Mouse (Mus musculus) lung, adult 2 months (tissue): ENCODE data around the gene Ptprg. TPM values are rescaled to one million over a fixed set of nuclear protein-coding genes. Genes with fewer than 3 reads are reported as not detected.

Source experiments
- DNase-seq: peaks from one replicate; pipeline ENCODE4 v3.0.0; 2022
- H3K4me1 ChIP-seq: fragments of 200-500 bp; 2 replicates; pipeline ENCODE4 v1.6.1; 2011; ENCODE audit warnings: low read length; ENCODE audit not compliant: control insufficient read depth, insufficient read depth
- H3K4me3 ChIP-seq: fragments of 200-500 bp; replicated peaks from 2 replicates; pipeline ENCODE3; 2011; ENCODE audit warnings: low read depth, mild to moderate bottlenecking, control low read depth, low read length; ENCODE audit errors: extremely low read depth
- CTCF ChIP-seq: fragments of 200-500 bp; IDR thresholded peaks from 2 replicates; pipeline ENCODE4 v1.5.1; 2011; ENCODE audit warnings: mild to moderate bottlenecking, low read length, control low read depth; ENCODE audit not compliant: insufficient read depth
- POLR2A ChIP-seq: fragments of 200-500 bp; IDR thresholded peaks from 2 replicates; pipeline ENCODE4 v1.6.1; 2011; ENCODE audit warnings: low read depth, mild to moderate bottlenecking, control low read depth, low read length, borderline replicate concordance; ENCODE audit errors: extremely low read depth
- WGBS: fragments of 180-500 bp; shearing (Covaris S2); methylation state at CpG from one replicate; pipeline ENCODE4 v1.1.7; 2018; 5-methylcytosine and 5-hydroxymethylcytosine counted together
- polyA plus RNA-seq: library from polyadenylated mRNA; depleted of rRNA; stranded (reverse); fragments of >200 nt; gene quantifications from 2 replicates; pipeline ENCODE4 v1.2.3, GENCODE M21; 2012

Ptprg gene
- polyA plus RNA-seq, 1 experiment = 79.9 TPM

GRCm38 (mm10) chr14:11712146-11712545 is 158.8 kb downstream of the Ptprg start:
- DNase-seq = no peak
- Histone ChIP-seq H3K4me1 (no peaks in the 10 kb centered on the region), H3K4me3 (no peak overlapping the region)
- 93% methylated on average over 6 of the region's 6 CpGs for WGBS
- TF ChIP-seq POLR2A = no peak
- no peak for TF ChIP-seq CTCF

- 70% methylated on average over 3 of the region's 3 CpGs for whole genome bisulfite sequencing
- Histone ChIP-seq H3K4me1 (no peaks in the 10 kb centered on the region; the same call in 1 of the 2 replicates), H3K4me3 (no peak overlapping the region)
- TF ChIP-seq POLR2A = no peak
- no peak for TF ChIP-seq CTCF
- no peak for DNase-seq
Measured at GRCm38 (mm10) chr14:11716230-11716629, 162.9 kb downstream of the Ptprg start.

- TF ChIP-seq CTCF (no peak), POLR2A (no peak)
- Histone ChIP-seq H3K4me1 (no peaks in the 10 kb centered on the region; the same call in 1 of the 2 replicates), H3K4me3 (no peak overlapping the region)
- 83% methylated on average over 4 of the region's 4 CpGs for WGBS
- no peak for DNase-seq
Measured at GRCm38 (mm10) chr14:11718201-11718600, 164.9 kb downstream of the Ptprg start.

- 53% methylated on average over 7 of the region's 7 CpGs for WGBS
- TF ChIP-seq POLR2A = no peak
- TF ChIP-seq CTCF = no peak
- no peak overlapping the region for H3K4me3 ChIP-seq
- no peaks in the 10 kb centered on the region; the same call in 1 of the 2 replicates for H3K4me1 ChIP-seq
- no peak for DNase-seq
Measured at GRCm38 (mm10) chr14:11719259-11719658, 165.9 kb downstream of the Ptprg start.

- DNase-seq = no peak
- TF ChIP-seq CTCF (no peak), POLR2A (no peak)
- WGBS = 82% methylated on average over 5 of the region's 5 CpGs
- H3K4me3 ChIP-seq = no peak overlapping the region
- no peaks in the 10 kb centered on the region; the same call in 1 of the 2 replicates for H3K4me1 ChIP-seq
Measured at GRCm38 (mm10) chr14:11722101-11722500, 168.8 kb downstream of the Ptprg start.

- no peaks in the 10 kb centered on the region for H3K4me1 ChIP-seq
- WGBS = 89% methylated on average over 7 of the region's 7 CpGs
- H3K4me3 ChIP-seq = no peak overlapping the region
- TF ChIP-seq CTCF (no peak), POLR2A (no peak)
- DNase-seq = no peak
Measured at GRCm38 (mm10) chr14:11723876-11724275, 170.5 kb downstream of the Ptprg start.

GRCm38 (mm10) chr14:11731223-11731920 is 178.0 kb downstream of the Ptprg start:
- 21% methylated on average over 7 of the region's 7 CpGs for WGBS
- no peak overlapping the region for H3K4me3 ChIP-seq
- H3K4me1 ChIP-seq = peaks cover 5% of the 10 kb centered on the region
- DNase-seq = no peak
- TF ChIP-seq POLR2A (no peak), CTCF (no peak)

- no peak for TF ChIP-seq POLR2A
- TF ChIP-seq CTCF = no peak
- Histone ChIP-seq H3K4me1 (peaks cover 5% of the 10 kb centered on the region), H3K4me3 (no peak overlapping the region)
- no peak for DNase-seq
Measured at GRCm38 (mm10) chr14:11732376-11732775, 179.0 kb downstream of the Ptprg start.

GRCm38 (mm10) chr14:11743726-11744125 is 190.4 kb downstream of the Ptprg start:
- WGBS = 88% methylated on average over 1 of the region's 1 CpGs
- Histone ChIP-seq H3K4me3 (no peak overlapping the region), H3K4me1 (peaks cover 2% of the 10 kb centered on the region; the same call in 1 of the 2 replicates)
- DNase-seq = no peak
- TF ChIP-seq POLR2A (no peak), CTCF (no peak)

GRCm38 (mm10) chr14:11752678-11753077 is 199.3 kb downstream of the Ptprg start:
- WGBS = 87% methylated on average over 8 of the region's 8 CpGs
- no peak for DNase-seq
- Histone ChIP-seq H3K4me1 (no peaks in the 10 kb centered on the region; the same call in 1 of the 2 replicates), H3K4me3 (no peak overlapping the region)
- TF ChIP-seq CTCF = no peak
- no peak for TF ChIP-seq POLR2A
